Mouse (Mus musculus) G1E (cell line): ENCODE measurements around the gene Tmem88b.

ENCODE experiments used
- CTCF ChIP-seq: IDR thresholded peaks from 2 replicates; pipeline ENCODE4 v1.5.1; 2012; ENCODE audit warnings: low read depth, low read length, inconsistent platforms, mixed read lengths
- GATA1 ChIP-seq: IDR thresholded peaks from 2 replicates; pipeline ENCODE4 v1.6.1; 2012; ENCODE audit warnings: borderline replicate concordance, low read length, inconsistent platforms, mixed read lengths
- POLR2AphosphoS5 ChIP-seq: IDR thresholded peaks from 2 replicates; pipeline ENCODE4 v1.6.1; 2012; ENCODE audit warnings: low read depth, low read length, inconsistent platforms; ENCODE audit not compliant: insufficient replicate concordance

- 0 out of 2 replicates have a peak, but pooled peaks have one; percentile 19 for TF ChIP-seq CTCF
- no peak for TF ChIP-seq GATA1
- TF ChIP-seq POLR2AphosphoS5 = no peak
Observed at GRCm38 (mm10) chr4:155785819-155786218, at the start of gene Tmem88b.
